8 mouse cellular contexts compared by ENCODE assay signal in the genomic region with DNA sequence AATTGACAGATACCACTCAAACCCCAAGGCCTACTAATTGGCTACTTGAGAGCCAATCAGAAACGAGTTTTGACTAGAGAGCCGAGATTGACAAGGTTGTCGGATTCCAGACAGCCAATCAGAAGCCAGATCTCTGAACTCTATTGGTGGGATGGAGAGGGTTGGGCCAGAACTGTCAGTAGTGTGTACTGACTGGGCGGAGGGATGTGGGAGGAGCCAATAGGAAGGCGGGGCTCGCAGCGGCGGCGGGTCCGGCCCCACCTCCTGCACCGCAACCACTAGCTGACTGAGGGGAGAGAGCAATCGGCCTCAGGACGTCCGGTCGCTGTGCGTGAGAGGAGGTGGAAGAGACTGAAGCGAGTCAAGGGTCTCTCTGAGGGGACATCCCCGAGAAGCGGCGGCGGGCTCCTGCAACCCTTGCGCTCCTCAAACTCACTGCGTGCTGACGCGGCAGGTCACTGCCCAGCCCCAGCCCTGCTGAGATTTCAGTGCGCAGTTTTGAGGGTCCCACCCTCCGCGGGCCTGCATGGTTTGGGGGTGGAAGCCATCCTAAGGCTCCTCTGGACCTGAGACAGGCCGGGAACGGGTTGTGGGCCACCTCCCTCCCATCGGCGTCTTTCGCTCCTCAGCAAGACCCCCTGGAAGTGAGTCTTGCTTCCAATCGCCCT. TPM values are rescaled to one million over a fixed set of nuclear protein-coding genes. Genes with fewer than 3 reads are reported as not detected.
A peak's percentile ranks its signal among the peaks of the same experiment; 100 is the strongest.
DNase-seq lines count a peak whose midpoint lies in the region; ATAC-seq and TF ChIP-seq lines count a peak whose summit lies in the region.

A gene (plus strand): TSS at position 274 of the 668 bp plus-strand sequence.

- ATAC-seq in forebrain, embryonic 16.5 days = peak; percentile 99
- peak; percentile 95 for ATAC-seq in liver, postnatal 0 days
- peak; percentile 99 for ATAC-seq in neural tube, embryonic 13.5 days (ENCODE audit: low read depth)

- H3K9ac ChIP-seq in forebrain, embryonic 16.5 days (replicated peaks; ENCODE audit: low read depth, low read length) = peak within 1 kb of the TSS; percentile 72
- peak within 1 kb of the TSS; percentile 79 for H3K9ac ChIP-seq in liver, postnatal 0 days (replicated peaks)
- peak within 1 kb of the TSS; percentile 80 for H3K9ac ChIP-seq in neural tube, embryonic 13.5 days

- 0 out of 2 replicates have a peak, but pooled peaks cover 3% of the 10 kb centered on the region for H3K36me3 ChIP-seq in forebrain, embryonic 16.5 days (ENCODE audit: control insufficient read depth, insufficient read depth)
- peaks cover 3% of the 10 kb centered on the region; the same call in 1 of the 2 replicates for H3K36me3 ChIP-seq in liver, postnatal 0 days (replicated peaks; ENCODE audit: insufficient read depth, low read length)
- H3K36me3 ChIP-seq in neural tube, embryonic 13.5 days = peaks cover 2% of the 10 kb centered on the region; the same call in 1 of the 2 replicates

- no peak for TF ChIP-seq EP300 in liver, postnatal 0 days (IDR thresholded peaks at IDR 0.05; ENCODE audit: low read depth)

- H3K4me3 ChIP-seq in cerebellum, adult 2 months (replicated peaks; ENCODE audit: insufficient read depth, low read depth, low read length) = peak within 1 kb of the TSS; percentile 86
- peak within 1 kb of the TSS; percentile 60 for H3K4me3 ChIP-seq in forebrain, embryonic 16.5 days (replicated peaks; ENCODE audit: low read length)
- peak within 1 kb of the TSS; percentile 59 for H3K4me3 ChIP-seq in liver, postnatal 0 days (ENCODE audit: low read depth, low read length)
- H3K4me3 ChIP-seq in neural tube, embryonic 13.5 days = peak within 1 kb of the TSS; percentile 67

- H3K27me3 ChIP-seq in cerebellum, adult 2 months (ENCODE audit: control insufficient read depth, insufficient read depth, low read length) = no peaks in the 10 kb centered on the region
- no peaks in the 10 kb centered on the region for H3K27me3 ChIP-seq in forebrain, embryonic 16.5 days (replicated peaks; ENCODE audit: control insufficient read depth, insufficient read depth, low read length)
- H3K27me3 ChIP-seq in liver, postnatal 0 days (ENCODE audit: insufficient read depth, low read length) = no peaks in the 10 kb centered on the region
- no peaks in the 10 kb centered on the region for H3K27me3 ChIP-seq in neural tube, embryonic 13.5 days

- peak within 1 kb of the TSS; percentile 94 for H3K4me2 ChIP-seq in forebrain, embryonic 16.5 days (ENCODE audit: low read length)
- peak within 1 kb of the TSS; percentile 73 for H3K4me2 ChIP-seq in liver, postnatal 0 days (ENCODE audit: low read depth, low read length)
- H3K4me2 ChIP-seq in neural tube, embryonic 13.5 days = peak within 1 kb of the TSS; percentile 86

- intact Hi-C loops in heart, postnatal 25 days (cut with DNase I) = loop anchor here (2.0 kb wide), 1 partner anchor 34 kb away; a partner anchor contains a TSS

- under 1% methylated on average over 34 of the region's 34 CpGs for WGBS in cerebellum, adult 2 months
- under 1% methylated on average over 34 of the region's 34 CpGs for WGBS in forebrain, embryonic 16.5 days
- 1% methylated on average over 34 of the region's 34 CpGs for WGBS in liver, postnatal 0 days (ENCODE audit: insufficient replicate concordance)
- under 1% methylated on average over 34 of the region's 34 CpGs for WGBS in neural tube, embryonic 13.5 days

- no peak for TF ChIP-seq CTCF in cerebellum, adult 2 months (IDR thresholded peaks at IDR 0.05; ENCODE audit: borderline replicate concordance, insufficient read depth, low read depth, low read length)
- no peak for TF ChIP-seq CTCF in liver, postnatal 0 days (IDR thresholded peaks at IDR 0.05; ENCODE audit: low read depth)

- peak; percentile 59 for TF ChIP-seq POLR2A in cerebellum, adult 2 months (IDR thresholded peaks at IDR 0.05; ENCODE audit: borderline replicate concordance, insufficient read depth, low read length)

- H3K4me1 ChIP-seq in cerebellum, adult 2 months (ENCODE audit: control insufficient read depth, insufficient read depth, low read length) = no peaks in the 10 kb centered on the region
- H3K4me1 ChIP-seq in forebrain, embryonic 16.5 days (replicated peaks; ENCODE audit: control insufficient read depth, insufficient read depth, low read length) = peaks cover 5% of the 10 kb centered on the region
- peaks cover 6% of the 10 kb centered on the region; the same call in 1 of the 2 replicates for H3K4me1 ChIP-seq in liver, postnatal 0 days (ENCODE audit: insufficient read depth)
- H3K4me1 ChIP-seq in neural tube, embryonic 13.5 days (replicated peaks) = peaks cover 15% of the 10 kb centered on the region

- peak; percentile 99 for DNase-seq in ES-CJ7 (ENCODE audit: low read depth, low spot score)
- peak; percentile 88 to 96 for DNase-seq in cerebellum, adult 2 months
- peak; percentile 82 for DNase-seq in heart, postnatal 25 days (ENCODE audit: low spot score)
- DNase-seq in layer of hippocampus, adult 11-12 months (ENCODE audit: low spot score) = peak; percentile 91
- peak; percentile 89 for DNase-seq in liver, postnatal 0 days
- peak; percentile 98 for DNase-seq in telencephalon, adult 2 months (ENCODE audit: low read depth, low spot score)

- no peak within 1 kb of the TSS for H3K27ac ChIP-seq in cerebellum, adult 2 months (ENCODE audit: insufficient read depth, low read length)
- no peak within 1 kb of the TSS for H3K27ac ChIP-seq in forebrain, embryonic 16.5 days (ENCODE audit: low read length)
- H3K27ac ChIP-seq in liver, postnatal 0 days (ENCODE audit: low read depth) = peak within 1 kb of the TSS; percentile 95
- peak within 1 kb of the TSS; percentile 39 for H3K27ac ChIP-seq in neural tube, embryonic 13.5 days (replicated peaks)

- no peaks in the 10 kb centered on the region; the same call in 1 of the 2 replicates for H3K9me3 ChIP-seq in forebrain, embryonic 16.5 days (ENCODE audit: control insufficient read depth, low read length)
- peaks cover 2% of the 10 kb centered on the region; the same call in 1 of the 2 replicates for H3K9me3 ChIP-seq in liver, postnatal 0 days (ENCODE audit: low read length)
- no peaks in the 10 kb centered on the region for H3K9me3 ChIP-seq in neural tube, embryonic 13.5 days

RNA-seq across cellular contexts. Expression of the gene that starts here (rescaled TPM):
- 1.4 and 1.6 TPM in 2 replicates for polyA plus RNA-seq in cerebellum, adult 2 months (2012; rRNA removed)
- polyA plus RNA-seq in forebrain, embryonic 16.5 days (2015; fragmentation: Nextera tagmentation; extraction: Ambion mirVana) = 1.5 and 1.6 TPM in 2 replicates
- total RNA-seq in heart, postnatal 25 days (2021) = 1 to 10 TPM; 1.0 to 1.3 TPM
- polyA plus RNA-seq in liver, postnatal 0 days (2015; fragmentation: Nextera tagmentation; extraction: Ambion mirVana) = 13.7 and 14.0 TPM in 2 replicates
- 2.7 and 3.3 TPM in 2 replicates for polyA plus RNA-seq in neural tube, embryonic 13.5 days (2015; fragmentation: Nextera tagmentation; extraction: Ambion mirVana)

Comparison
In these comparisons a context has a peak if more than half of its experiments do, and no peak if none do; other contexts are left out.
1. H3K27ac ChIP-seq: peak in liver, postnatal 0 days (single experiment) and neural tube, embryonic 13.5 days (single experiment); none in cerebellum, adult 2 months (single experiment) and forebrain, embryonic 16.5 days (single experiment).
2. Peak in every context shown above with its lines, with median percentiles within 50 percentile points of each other: DNase-seq, H3K4me3 ChIP-seq, ATAC-seq, H3K4me2 ChIP-seq and H3K9ac ChIP-seq.